Mouse (Mus musculus): ENCODE measurements around the gene Olfr1373. TPM values are rescaled to one million over a fixed set of nuclear protein-coding genes. Genes with fewer than 3 reads are reported as not detected.
A peak's percentile ranks its signal among the peaks of the same experiment; 100 is the strongest.

Olfr1373 gene
- total and polyA plus RNA-seq, 3 experiments: not detected

- Histone ChIP-seq H3K27ac (ENCODE audit: control insufficient read depth, low read depth, low read length) (peak overlapping the region; percentile 93), H3K9me3 (replicated peaks; ENCODE audit: insufficient read depth, low read length) (no peaks in the 10 kb centered on the region), H3K9ac (ENCODE audit: control insufficient read depth, low read depth, low read length, poor library complexity, severe bottlenecking) (peak overlapping the region; percentile 94), H3K36me3 (ENCODE audit: control insufficient read depth in 1 of 2, insufficient read depth in 2 of 2, low read length in 2 of 2) (peaks cover 14 to 60% of the 10 kb centered on the region in 2 experiments), H3K27me3 (ENCODE audit: control insufficient read depth in 1 of 2, insufficient read depth in 2 of 2, low read length in 2 of 2) (no peaks in the 10 kb centered on the region), H3K4me1 (ENCODE audit: control insufficient read depth in 1 of 2, insufficient read depth in 2 of 2, low read length in 2 of 2) (peaks cover 29 to 40% of the 10 kb centered on the region in 2 experiments), H3K79me2 (ENCODE audit: control insufficient read depth, insufficient read depth, low read length, poor library complexity) (peaks cover 65% of the 10 kb centered on the region), H3K4me3 (ENCODE audit: control insufficient read depth in 1 of 2, insufficient read depth in 1 of 2, low read depth in 2 of 2, low read length in 2 of 2) (peak overlapping the region; percentile 94 to 97)
- DNase-seq (ENCODE audit: low read depth, low spot score): peak; percentile 89
- TF ChIP-seq JUND (IDR thresholded peaks at IDR 0.05; ENCODE audit: low read depth, low read length) (peak; percentile 42; the same call in 1 of the 2 replicates), POLR2AphosphoS2 (IDR thresholded peaks at IDR 0.05; ENCODE audit: low read length) (no peak), E2F4 (IDR thresholded peaks at IDR 0.05; ENCODE audit: borderline replicate concordance, low read depth, low read length) (no peak), TBP (IDR thresholded peaks at IDR 0.05; ENCODE audit: low read depth, low read length) (no peak), ZNF384 (IDR thresholded peaks at IDR 0.05; ENCODE audit: low read depth, low read length) (no peak), MYC (IDR thresholded peaks at IDR 0.05; ENCODE audit: low read depth, low read length) (peak; percentile 52; the same call in 1 of the 2 replicates), ZMIZ1 (IDR thresholded peaks at IDR 0.05; ENCODE audit: low read depth, low read length) (no peak), EP300 (IDR thresholded peaks at IDR 0.05; ENCODE audit: low read depth in 1 of 2, low read length in 2 of 2) (peak; percentile 52 to 76), NELFE (IDR thresholded peaks at IDR 0.05; ENCODE audit: low read depth, low read length) (peak; percentile 20; the same call in 1 of the 2 replicates), MAZ (IDR thresholded peaks at IDR 0.05; ENCODE audit: low read depth, low read length) (0 out of 2 replicates have a peak, but pooled peaks have one; percentile 34), TAL1 (IDR thresholded peaks at IDR 0.05; ENCODE audit: low read length) (no peak), HCFC1 (IDR thresholded peaks at IDR 0.05; ENCODE audit: low read depth, low read length) (no peak), SMC3 (IDR thresholded peaks at IDR 0.05; ENCODE audit: low read depth, low read length) (no peak), MXI1 (IDR thresholded peaks at IDR 0.05; ENCODE audit: low read depth, low read length) (peak; percentile 80; the same call in 1 of the 2 replicates), SIN3A (IDR thresholded peaks at IDR 0.05; ENCODE audit: low read length) (peak; percentile 68; the same call in 1 of the 2 replicates), ETS1 (IDR thresholded peaks at IDR 0.05; ENCODE audit: low read depth, low read length) (peak; percentile 69), MAX (IDR thresholded peaks at IDR 0.05; ENCODE audit: low read length) (peak; percentile 36; the same call in 1 of the 2 replicates), CHD2 (IDR thresholded peaks at IDR 0.05; ENCODE audit: low read length) (no peak), TCF12 (IDR thresholded peaks at IDR 0.05; ENCODE audit: low read depth, low read length) (no peak), ELF1 (IDR thresholded peaks at IDR 0.05; ENCODE audit: low read depth, low read length) (no peak), POLR2A (IDR thresholded peaks at IDR 0.05; ENCODE audit: control insufficient read depth in 1 of 2, insufficient read depth in 1 of 2, low read depth in 1 of 2, low read length in 2 of 2, poor library complexity in 1 of 2) (no peak), GABPA (IDR thresholded peaks at IDR 0.05; ENCODE audit: low read depth, low read length) (no peak), RAD21 (IDR thresholded peaks at IDR 0.05; ENCODE audit: low read depth, low read length) (no peak), ZKSCAN1 (IDR thresholded peaks at IDR 0.05; ENCODE audit: low read depth, low read length) (no peak), BHLHE40 (IDR thresholded peaks at IDR 0.05; ENCODE audit: borderline replicate concordance, low read depth, low read length) (0 out of 2 replicates have a peak, but pooled peaks have one; percentile 19), CTCF (IDR thresholded peaks at IDR 0.05 in 2 of 3, conservative IDR thresholded peaks at IDR 0.05 in 1 of 3; ENCODE audit: control insufficient read depth in 1 of 3, insufficient read depth in 1 of 3, low read depth in 2 of 3, low read length in 3 of 3, poor library complexity in 1 of 3, severe bottlenecking in 1 of 3) (no peak), MAFK (IDR thresholded peaks at IDR 0.05; ENCODE audit: borderline replicate concordance, low read depth, low read length) (peak; percentile 62; the same call in 1 of the 2 replicates), KAT2A (conservative IDR thresholded peaks at IDR 0.05; ENCODE audit: low read depth, low read length) (no peak), RCOR1 (IDR thresholded peaks at IDR 0.05; ENCODE audit: low read depth, low read length) (peak; percentile 91), MEF2A (IDR thresholded peaks at IDR 0.05; ENCODE audit: extremely low read depth, insufficient replicate concordance, low read depth, low read length, poor library complexity, severe bottlenecking) (no peak), NRF1 (IDR thresholded peaks at IDR 0.05; ENCODE audit: insufficient read depth, low read depth, low read length, poor library complexity, severe bottlenecking) (no peak), POLR2AphosphoS5 (IDR thresholded peaks at IDR 0.05; ENCODE audit: borderline replicate concordance, low read depth, low read length) (no peak), GATA1 (IDR thresholded peaks at IDR 0.05; ENCODE audit: low read depth, low read length) (peak; percentile 76), USF1 (IDR thresholded peaks at IDR 0.05; ENCODE audit: low read depth, low read length) (0 out of 2 replicates have a peak, but pooled peaks have one; percentile 11), CHD1 (IDR thresholded peaks at IDR 0.05; ENCODE audit: low read depth, low read length) (peak; percentile 60; the same call in 1 of the 2 replicates), UBTF (IDR thresholded peaks at IDR 0.05; ENCODE audit: borderline replicate concordance, insufficient read depth, low read depth, low read length) (no peak), ZC3H11A (IDR thresholded peaks at IDR 0.05; ENCODE audit: low read depth, low read length) (no peak), MYB (IDR thresholded peaks at IDR 0.05; ENCODE audit: low read depth, low read length) (no peak)
These were observed 45.5 kb downstream of the Olfr1373 start for GRCm38 (mm10) chr11:52099771-52100219.

All from MEL (cell line).